Mouse (Mus musculus) midbrain, embryonic 13.5 days (tissue): ENCODE results near the gene Mtor. TPM values are rescaled to one million over a fixed set of nuclear protein-coding genes. Genes with fewer than 3 reads are reported as not detected.

Experiments
- ATAC-seq: fragments of 200-750 bp; cut with Nextera tagmentation; 2 replicates; pipeline ENCODE4 v1.8.0; 2017; ENCODE audit warnings: mild to moderate bottlenecking, moderate TSS enrichment, moderate library complexity
- H3K27ac ChIP-seq: fragments of 300-500 bp; sonication (generic); 2 replicates; pipeline ENCODE4 v1.5.1; 2015; ENCODE audit warnings: inconsistent platforms, mild to moderate bottlenecking, moderate library complexity
- H3K27me3 ChIP-seq: fragments of 300-500 bp; sonication (generic); 2 replicates; pipeline ENCODE4 v1.6.1; 2015; ENCODE audit warnings: mild to moderate bottlenecking, inconsistent platforms
- H3K36me3 ChIP-seq: fragments of 300-500 bp; sonication (generic); 2 replicates; pipeline ENCODE4 v1.6.1; 2015; ENCODE audit warnings: mild to moderate bottlenecking, inconsistent platforms
- H3K4me1 ChIP-seq: fragments of 300-500 bp; sonication (generic); replicated peaks from 2 replicates; pipeline ENCODE4 v1.6.1; 2015; ENCODE audit warnings: inconsistent platforms
- H3K4me2 ChIP-seq: fragments of 300-500 bp; sonication (generic); replicated peaks from 2 replicates; pipeline ENCODE4 v1.6.1; 2015; ENCODE audit warnings: moderate library complexity, mild to moderate bottlenecking, inconsistent platforms
- H3K4me3 ChIP-seq: fragments of 300-500 bp; sonication (generic); replicated peaks from 2 replicates; pipeline ENCODE4 v1.5.1; 2015; ENCODE audit warnings: mild to moderate bottlenecking, inconsistent platforms
- H3K9ac ChIP-seq: fragments of 300-500 bp; sonication (generic); replicated peaks from 2 replicates; pipeline ENCODE4 v1.6.1; 2015; ENCODE audit warnings: mild to moderate bottlenecking, inconsistent platforms
- H3K9me3 ChIP-seq: fragments of 300-500 bp; sonication (generic); 2 replicates; pipeline ENCODE4 v1.6.1; 2016; ENCODE audit warnings: mild to moderate bottlenecking, inconsistent platforms
- WGBS: fragments of 180-500 bp; shearing (Covaris S2); methylation state at CpG from one replicate; pipeline ENCODE4 v1.1.7; 2015; 5-methylcytosine and 5-hydroxymethylcytosine counted together
- polyA plus RNA-seq: library from polyadenylated mRNA; unstranded; fragments of >200 nt; fragmentation: Nextera tagmentation; extraction: Ambion mirVana; gene quantifications from 2 replicates; pipeline ENCODE4 v1.2.1, GENCODE M21; 2015

Gene Mtor
- polyA plus RNA-seq, 1 experiment from 2014 or later, result 27.3 TPM

DNA sequence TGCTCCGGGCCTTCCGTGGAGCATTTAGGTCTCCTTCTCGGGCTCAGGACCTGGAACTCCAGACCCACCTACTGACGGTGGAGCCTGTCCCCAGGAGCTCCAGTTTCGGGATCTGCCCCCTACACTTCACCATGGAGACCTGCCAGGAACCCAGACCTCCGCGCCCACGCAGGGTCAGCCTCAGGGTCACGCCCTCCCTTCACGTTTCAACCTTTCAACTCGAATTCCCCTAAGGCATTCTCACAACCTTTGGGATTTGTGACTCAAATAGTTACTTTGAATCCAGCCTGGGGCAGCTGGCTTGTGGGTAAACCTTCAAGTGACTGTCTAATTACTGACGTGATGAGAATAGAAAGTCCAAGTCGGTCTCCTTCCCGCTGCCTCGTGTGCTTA is 438 bp downstream of the Mtor start:
- 0% methylated on average over 15 of the region's 15 CpGs for WGBS
- ATAC-seq, result no peak

DNA sequence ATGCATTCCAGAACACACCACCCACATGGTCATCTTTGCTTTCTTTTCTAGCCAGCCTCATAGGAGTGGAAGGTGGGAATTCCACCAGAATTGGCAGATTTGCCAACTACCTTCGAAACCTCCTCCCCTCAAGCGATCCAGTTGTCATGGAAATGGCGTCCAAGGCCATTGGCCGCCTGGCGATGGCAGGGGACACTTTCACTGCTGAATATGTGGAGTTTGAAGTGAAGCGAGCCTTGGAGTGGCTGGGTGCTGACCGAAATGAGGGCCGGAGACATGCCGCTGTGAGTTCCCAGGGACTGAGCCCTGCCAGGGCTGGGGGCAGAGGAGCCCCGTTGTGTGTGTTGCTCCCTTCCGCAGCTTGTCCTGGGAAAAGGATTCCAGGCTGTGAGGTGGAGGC is 5.3 kb downstream of the Mtor start:
- Histone ChIP-seq H3K9ac (no peak overlapping the region), H3K4me3 (no peak overlapping the region), H3K4me2 (no peak overlapping the region), H3K9me3 (no peaks in the 10 kb centered on the region), H3K27me3 (no peaks in the 10 kb centered on the region), H3K36me3 (peaks cover 70% of the 10 kb centered on the region), H3K27ac (no peak overlapping the region), H3K4me1 (peaks cover 28% of the 10 kb centered on the region)
- no peak for ATAC-seq
- WGBS, result 91% methylated on average over 11 of the region's 11 CpGs

More for the DNA sequence above, 438 bp downstream of the Mtor start:
- peaks cover 46% of the 10 kb centered on the region for H3K4me1 ChIP-seq
- H3K9ac ChIP-seq, result peak overlapping the region; percentile 95
- peak overlapping the region; percentile 95 for H3K4me3 ChIP-seq
- peak overlapping the region; percentile 88 for H3K27ac ChIP-seq
- no peaks in the 10 kb centered on the region for H3K9me3 ChIP-seq
- peaks cover 22% of the 10 kb centered on the region for H3K36me3 ChIP-seq
- H3K4me2 ChIP-seq, result peak overlapping the region; percentile 81
- H3K27me3 ChIP-seq, result no peaks in the 10 kb centered on the region

DNA sequence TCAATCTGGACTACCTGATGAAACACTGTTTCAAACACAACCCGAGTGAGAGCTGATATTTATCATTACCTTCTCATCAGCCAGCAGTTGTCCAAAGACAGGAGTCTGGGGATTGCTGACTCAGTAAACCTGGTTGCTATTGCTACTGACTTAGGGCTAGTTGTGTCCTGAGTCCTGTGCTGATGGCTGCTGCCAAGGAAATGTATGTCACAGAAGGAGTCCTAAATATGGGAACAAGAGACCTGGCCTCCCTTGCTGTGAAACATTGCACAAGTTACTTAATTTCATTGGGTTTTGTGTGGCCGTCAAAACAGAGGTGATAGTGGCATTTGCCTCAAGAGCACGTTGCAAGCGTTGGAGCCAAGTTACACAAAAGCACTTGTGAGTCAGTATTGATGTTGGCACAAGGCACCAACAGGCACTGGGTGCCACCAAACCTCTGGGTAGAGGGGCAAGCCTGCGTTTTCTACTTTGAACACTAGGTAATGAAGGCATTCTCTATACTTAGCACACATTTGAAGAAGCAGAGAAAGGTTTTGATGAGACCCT is 7.1 kb downstream of the Mtor start:
- H3K36me3 ChIP-seq, result peaks cover 89% of the 10 kb centered on the region
- no peaks in the 10 kb centered on the region for H3K9me3 ChIP-seq
- H3K4me2 ChIP-seq, result no peak overlapping the region
- 96% methylated on average over 5 of the region's 5 CpGs for WGBS
- H3K4me1 ChIP-seq, result peaks cover 12% of the 10 kb centered on the region
- no peak overlapping the region for H3K27ac ChIP-seq
- no peak overlapping the region for H3K4me3 ChIP-seq
- H3K27me3 ChIP-seq, result no peaks in the 10 kb centered on the region
- H3K9ac ChIP-seq, result no peak overlapping the region
- no peak for ATAC-seq

DNA sequence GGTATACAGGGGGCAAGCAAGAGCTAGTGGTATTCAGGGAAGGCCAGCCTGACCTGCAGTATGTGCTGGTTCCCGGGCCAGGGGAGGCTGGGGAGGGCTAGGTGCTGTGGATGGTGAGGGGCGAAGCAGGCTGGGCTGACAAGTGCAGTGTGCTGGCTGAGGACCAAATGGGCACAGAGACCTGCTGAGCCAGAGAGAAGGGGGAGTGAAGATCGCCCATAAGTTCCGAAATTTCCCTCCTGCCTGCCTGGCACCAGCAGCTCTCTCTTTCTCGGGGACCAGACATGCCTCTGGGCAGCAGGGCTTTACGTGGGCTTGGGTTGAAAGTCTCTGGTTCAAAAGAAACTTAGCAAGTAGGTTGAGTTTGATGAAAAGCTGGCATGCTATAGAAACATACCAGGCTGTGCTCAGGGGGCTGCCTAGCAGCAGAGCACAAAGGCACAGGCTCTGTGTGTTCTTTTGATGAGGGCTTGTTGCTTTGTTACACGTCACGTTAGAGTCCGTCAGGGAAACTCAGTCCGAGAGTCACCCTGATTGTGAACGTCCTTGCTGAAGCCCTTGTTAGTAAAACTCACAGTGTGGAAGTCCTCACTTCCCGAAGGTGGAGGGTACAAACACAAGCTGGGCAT is 12.4 kb downstream of the Mtor start:
- H3K4me2 ChIP-seq, result no peak overlapping the region
- no peak overlapping the region for H3K4me3 ChIP-seq
- no peaks in the 10 kb centered on the region for H3K9me3 ChIP-seq
- WGBS, result 55% methylated on average over 12 of the region's 12 CpGs
- H3K4me1 ChIP-seq, result no peaks in the 10 kb centered on the region
- H3K27me3 ChIP-seq, result no peaks in the 10 kb centered on the region
- peak overlapping the region; percentile 53; the same call in 1 of the 2 replicates for H3K27ac ChIP-seq
- peak; percentile 76 for ATAC-seq
- H3K9ac ChIP-seq, result no peak overlapping the region
- peaks cover 100% of the 10 kb centered on the region for H3K36me3 ChIP-seq

DNA sequence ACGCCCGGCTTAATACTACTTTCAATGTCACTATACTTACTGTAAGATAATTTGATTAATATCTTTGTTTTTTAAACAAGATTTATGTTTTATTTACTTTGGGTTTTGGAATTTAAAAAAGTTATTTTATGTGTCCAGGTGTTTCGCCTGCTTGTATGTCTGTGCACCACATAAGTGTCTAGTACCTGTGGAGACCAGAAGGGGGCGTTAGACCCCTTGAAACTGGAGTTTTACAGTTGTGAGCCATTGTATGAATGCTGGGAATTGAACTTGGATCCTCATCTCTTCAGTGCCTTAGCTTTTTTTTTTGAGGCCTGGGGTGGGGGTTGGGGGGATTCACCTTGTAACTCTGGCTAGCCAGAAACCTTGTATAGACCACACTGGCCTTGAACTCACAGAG is 13.4 kb downstream of the Mtor start:
- 83% methylated on average over 4 of the region's 4 CpGs for WGBS
- Histone ChIP-seq H3K4me1 (no peaks in the 10 kb centered on the region), H3K36me3 (peaks cover 100% of the 10 kb centered on the region), H3K9ac (no peak overlapping the region), H3K9me3 (no peaks in the 10 kb centered on the region), H3K27ac (no peak overlapping the region), H3K4me3 (no peak overlapping the region), H3K4me2 (no peak overlapping the region), H3K27me3 (no peaks in the 10 kb centered on the region)
- ATAC-seq, result no peak

DNA sequence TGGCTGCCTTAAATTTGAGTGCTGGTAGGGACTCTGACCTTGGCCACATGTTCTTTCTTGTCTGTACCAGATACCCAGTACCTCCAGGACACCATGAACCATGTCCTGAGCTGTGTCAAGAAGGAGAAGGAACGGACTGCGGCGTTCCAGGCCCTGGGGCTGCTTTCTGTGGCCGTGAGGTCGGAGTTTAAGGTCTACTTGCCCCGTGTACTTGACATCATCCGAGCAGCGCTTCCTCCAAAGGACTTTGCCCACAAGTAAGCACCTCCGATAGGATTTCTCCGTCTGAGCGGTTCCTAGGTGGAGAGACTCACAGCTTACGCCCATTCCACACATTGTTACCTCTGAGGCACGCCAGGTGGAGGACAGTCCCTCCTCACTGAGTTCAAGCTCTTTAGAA is 14.3 kb downstream of the Mtor start:
- no peak overlapping the region for H3K27ac ChIP-seq
- 97% methylated on average over 13 of the region's 13 CpGs for WGBS

DNA sequence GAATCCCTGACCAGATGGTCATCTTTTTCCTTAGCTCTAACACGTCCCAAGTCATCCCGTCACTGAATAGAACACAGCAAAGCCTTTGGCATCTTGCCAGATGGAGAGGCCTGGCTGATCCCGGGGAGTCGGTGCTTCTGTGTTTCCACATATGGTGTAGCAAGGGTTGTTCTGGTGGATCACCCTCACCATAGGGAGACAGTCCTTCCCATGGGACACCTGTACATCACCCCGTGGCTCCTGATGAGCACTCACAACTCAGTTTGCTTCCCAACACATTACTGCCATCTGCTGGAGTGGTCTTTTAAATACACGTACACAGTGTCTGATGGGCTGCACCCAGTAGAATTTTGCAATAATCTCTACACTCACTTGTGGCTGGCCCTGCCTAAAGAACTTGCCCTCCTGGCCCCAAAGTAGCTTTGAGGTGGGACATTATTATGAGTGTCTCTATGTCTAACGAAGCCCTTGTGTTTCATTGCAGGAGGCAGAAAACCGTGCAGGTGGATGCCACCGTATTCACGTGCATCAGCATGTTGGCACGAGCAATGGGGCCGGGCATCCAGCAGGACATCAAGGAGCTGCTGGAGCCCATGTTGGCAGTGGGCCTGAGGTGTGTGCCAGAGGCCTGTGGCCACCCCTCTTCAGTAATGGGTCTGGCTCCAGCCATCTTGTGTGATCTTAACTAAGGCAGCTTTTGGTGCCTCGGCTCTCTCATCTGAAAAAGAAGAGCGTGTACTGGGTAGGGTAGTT is 15.0 kb downstream of the Mtor start:
- H3K27me3 ChIP-seq, result no peaks in the 10 kb centered on the region
- H3K9ac ChIP-seq, result no peak overlapping the region
- no peaks in the 10 kb centered on the region for H3K9me3 ChIP-seq
- no peak overlapping the region for H3K4me3 ChIP-seq
- no peak overlapping the region for H3K4me2 ChIP-seq
- WGBS, result 74% methylated on average over 14 of the region's 14 CpGs
- H3K36me3 ChIP-seq, result peaks cover 98% of the 10 kb centered on the region
- no peak overlapping the region for H3K27ac ChIP-seq
- ATAC-seq, result peak; percentile 27; the same call in 1 of the 2 replicates
- no peaks in the 10 kb centered on the region for H3K4me1 ChIP-seq

More for the DNA sequence above, 14.3 kb downstream of the Mtor start:
- H3K27me3 ChIP-seq, result no peaks in the 10 kb centered on the region
- H3K36me3 ChIP-seq, result peaks cover 98% of the 10 kb centered on the region
- H3K9ac ChIP-seq, result no peak overlapping the region
- no peak overlapping the region for H3K4me3 ChIP-seq
- no peaks in the 10 kb centered on the region for H3K9me3 ChIP-seq
- ATAC-seq, result 0 out of 2 replicates have a peak, but pooled peaks have one; percentile 7
- no peak overlapping the region for H3K4me2 ChIP-seq
- no peaks in the 10 kb centered on the region for H3K4me1 ChIP-seq

DNA sequence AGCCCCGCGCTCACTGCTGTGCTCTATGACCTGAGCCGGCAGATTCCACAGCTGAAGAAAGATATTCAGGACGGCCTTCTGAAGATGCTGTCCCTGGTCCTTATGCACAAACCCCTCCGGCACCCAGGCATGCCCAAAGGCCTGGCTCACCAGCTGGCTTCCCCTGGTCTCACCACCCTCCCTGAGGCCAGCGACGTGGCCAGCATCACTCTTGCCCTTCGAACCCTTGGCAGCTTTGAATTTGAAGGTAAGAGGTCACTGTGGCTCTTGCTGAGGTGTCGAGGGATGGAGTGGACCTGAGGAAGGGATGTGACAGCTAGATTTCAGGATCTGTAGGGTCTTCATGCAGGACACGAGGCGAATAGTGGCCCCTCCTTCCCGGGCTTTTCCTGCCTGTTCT is 15.9 kb downstream of the Mtor start:
- no peak for ATAC-seq
- Histone ChIP-seq H3K4me2 (no peak overlapping the region), H3K36me3 (peaks cover 98% of the 10 kb centered on the region), H3K9ac (no peak overlapping the region), H3K9me3 (no peaks in the 10 kb centered on the region), H3K27me3 (no peaks in the 10 kb centered on the region), H3K4me3 (no peak overlapping the region), H3K27ac (no peak overlapping the region), H3K4me1 (no peaks in the 10 kb centered on the region)
- WGBS, result 94% methylated on average over 12 of the region's 12 CpGs

DNA sequence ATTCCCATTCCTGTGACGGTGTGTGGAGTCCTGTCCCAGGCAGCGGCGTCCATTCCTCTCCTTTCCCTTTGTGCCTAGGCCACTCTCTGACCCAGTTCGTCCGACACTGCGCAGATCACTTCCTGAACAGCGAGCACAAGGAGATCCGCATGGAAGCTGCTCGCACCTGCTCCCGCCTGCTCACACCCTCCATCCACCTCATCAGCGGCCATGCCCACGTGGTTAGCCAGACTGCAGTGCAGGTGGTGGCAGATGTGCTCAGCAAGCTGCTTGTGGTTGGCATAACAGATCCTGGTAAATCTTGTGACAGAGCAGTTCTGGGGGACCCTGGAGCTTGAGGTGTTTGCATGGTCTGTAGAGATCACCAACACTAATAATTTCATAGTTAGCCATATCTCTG is 16.5 kb downstream of the Mtor start:
- ATAC-seq, result no peak
- no peak overlapping the region for H3K4me3 ChIP-seq
- H3K36me3 ChIP-seq, result peaks cover 98% of the 10 kb centered on the region
- H3K9ac ChIP-seq, result no peak overlapping the region
- no peak overlapping the region for H3K27ac ChIP-seq
- no peaks in the 10 kb centered on the region for H3K4me1 ChIP-seq
- 96% methylated on average over 12 of the region's 12 CpGs for WGBS
- no peaks in the 10 kb centered on the region for H3K9me3 ChIP-seq
- H3K4me2 ChIP-seq, result no peak overlapping the region
- no peaks in the 10 kb centered on the region for H3K27me3 ChIP-seq

DNA sequence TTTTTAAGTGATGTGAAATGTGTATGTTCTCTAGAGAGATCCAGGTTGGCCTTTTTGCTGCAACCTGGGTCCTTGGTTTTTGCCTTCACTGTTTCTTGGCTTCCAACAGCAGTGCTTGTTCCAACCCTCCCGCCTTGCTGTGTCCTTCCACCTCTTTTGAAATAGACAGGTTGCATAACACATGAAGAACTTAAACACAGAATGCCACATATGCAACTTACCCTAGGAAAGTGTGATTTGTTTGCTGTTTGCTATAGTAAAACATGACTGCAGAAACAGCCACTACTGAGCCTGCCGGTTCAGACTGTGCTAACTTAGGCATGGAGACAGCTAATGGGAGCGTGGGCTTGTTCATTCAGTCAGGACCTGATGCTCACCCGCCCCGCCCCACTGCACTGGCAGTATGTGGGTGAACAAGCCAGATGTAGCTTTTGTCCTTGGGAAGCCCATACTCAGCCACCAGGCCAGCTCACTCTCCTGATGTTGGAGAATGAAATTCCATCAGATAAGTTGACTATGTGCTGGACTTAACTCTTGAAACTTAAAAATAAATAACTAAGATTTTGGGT is 18.2 kb downstream of the Mtor start:
- Histone ChIP-seq H3K9me3 (no peaks in the 10 kb centered on the region), H3K27ac (no peak overlapping the region), H3K27me3 (no peaks in the 10 kb centered on the region), H3K4me1 (no peaks in the 10 kb centered on the region), H3K4me2 (no peak overlapping the region), H3K36me3 (peaks cover 98% of the 10 kb centered on the region), H3K9ac (no peak overlapping the region), H3K4me3 (no peak overlapping the region)
- no peak for ATAC-seq
- 94% methylated on average over 5 of the region's 5 CpGs for WGBS

DNA sequence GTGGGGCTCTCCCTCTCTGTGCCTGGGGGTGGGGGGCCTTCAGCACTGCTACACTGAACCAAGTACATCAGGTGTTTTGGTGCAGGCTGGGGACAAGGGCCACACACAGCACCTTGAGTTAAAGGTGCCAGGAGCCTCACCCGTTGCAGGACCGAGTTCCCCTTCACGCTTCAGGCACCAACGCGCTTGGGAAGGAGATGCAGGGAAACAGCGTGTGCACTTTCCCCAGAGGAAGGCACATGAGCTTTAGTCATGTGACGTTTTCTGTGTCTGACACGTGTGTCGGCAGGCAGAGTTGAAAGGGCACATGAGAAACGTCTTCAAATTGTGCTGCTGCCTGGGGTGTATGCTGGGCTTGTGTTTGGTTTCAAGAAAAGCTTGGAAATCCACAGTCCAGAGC is 20.0 kb downstream of the Mtor start:
- no peak overlapping the region for H3K4me3 ChIP-seq
- no peak overlapping the region for H3K27ac ChIP-seq
- H3K9me3 ChIP-seq, result no peaks in the 10 kb centered on the region
- H3K36me3 ChIP-seq, result peaks cover 98% of the 10 kb centered on the region
- no peaks in the 10 kb centered on the region for H3K4me1 ChIP-seq
- H3K4me2 ChIP-seq, result no peak overlapping the region
- 90% methylated on average over 10 of the region's 10 CpGs for WGBS
- H3K9ac ChIP-seq, result no peak overlapping the region
- no peak for ATAC-seq
- H3K27me3 ChIP-seq, result no peaks in the 10 kb centered on the region
